Mouse (Mus musculus) bone marrow, adult 2 months (tissue): ENCODE data around the gene Adamts12.

Experiments
- CTCF ChIP-seq: fragments of 200-500 bp; IDR thresholded peaks from 2 replicates; pipeline ENCODE4 v1.5.1; 2011; ENCODE audit warnings: low read length, control low read depth; ENCODE audit not compliant: control insufficient read depth, insufficient read depth
- POLR2A ChIP-seq: fragments of 200-500 bp; IDR thresholded peaks from 2 replicates; pipeline ENCODE4 v1.6.1; 2011; ENCODE audit warnings: low read depth, mild to moderate bottlenecking, control low read depth, low read length, borderline replicate concordance; ENCODE audit not compliant: control insufficient read depth

DNA sequence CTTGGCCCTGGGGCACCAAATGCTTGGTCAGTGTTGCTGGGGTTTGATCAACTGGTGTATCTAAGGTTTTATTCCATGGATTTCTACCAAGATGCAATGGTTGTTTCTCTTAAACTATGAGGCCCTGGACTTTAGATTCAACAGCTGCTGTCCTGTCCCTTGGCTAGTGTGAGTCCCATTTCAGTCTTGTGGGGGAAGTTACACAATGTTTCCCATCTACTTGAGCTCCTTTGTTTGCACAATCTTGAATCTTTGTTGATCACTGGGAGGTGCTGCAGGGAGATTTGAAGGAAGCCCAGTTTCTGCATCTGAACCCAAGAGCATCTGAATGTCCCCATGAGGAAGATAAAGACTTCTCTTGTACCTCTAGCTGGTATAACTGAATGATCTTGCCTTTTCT, 60.8 kb downstream of the Adamts12 start:
- TF ChIP-seq CTCF = no peak
- TF ChIP-seq POLR2A = no peak
